Mouse (Mus musculus) heart, embryonic 10.5 days (tissue): ENCODE measurements around the gene Ppfibp1. TPM values are rescaled to one million over a fixed set of nuclear protein-coding genes. Genes with fewer than 3 reads are reported as not detected.

Source experiments
- DNase-seq: peaks from one replicate; pipeline ENCODE4 v3.0.0-alpha.2; 2017; ENCODE audit warnings: low spot score
- H3K27ac ChIP-seq: fragments of 300-500 bp; sonication (generic); 2 replicates; pipeline ENCODE4 v1.5.1; 2016; ENCODE audit warnings: mild to moderate bottlenecking
- H3K27me3 ChIP-seq: fragments of 300-500 bp; sonication (generic); 2 replicates; pipeline ENCODE4 v1.6.1; 2016; ENCODE audit warnings: mild to moderate bottlenecking; ENCODE audit not compliant: poor library complexity, insufficient read depth, severe bottlenecking
- H3K36me3 ChIP-seq: fragments of 300-500 bp; sonication (generic); 2 replicates; pipeline ENCODE4 v1.6.1; 2016; ENCODE audit warnings: mild to moderate bottlenecking, moderate library complexity
- H3K4me1 ChIP-seq: fragments of 300-500 bp; sonication (generic); 2 replicates; pipeline ENCODE4 v1.6.1; 2016; ENCODE audit warnings: mild to moderate bottlenecking
- H3K4me3 ChIP-seq: fragments of 300-500 bp; sonication (generic); 2 replicates; pipeline ENCODE4 v1.5.1; 2016; ENCODE audit warnings: mild to moderate bottlenecking, moderate library complexity
- H3K9me3 ChIP-seq: fragments of 300-500 bp; sonication (generic); 2 replicates; pipeline ENCODE4 v1.6.1; 2016; ENCODE audit warnings: mild to moderate bottlenecking, moderate library complexity
- WGBS: fragments of 180-500 bp; shearing (Covaris S2); methylation state at CpG from one replicate; pipeline ENCODE4 v1.1.7; 2016; 5-methylcytosine and 5-hydroxymethylcytosine counted together
- polyA plus RNA-seq: library from polyadenylated mRNA; unstranded; fragments of >200 nt; fragmentation: Nextera tagmentation; extraction: Ambion mirVana; gene quantifications from 2 replicates; pipeline ENCODE4 v1.2.1, GENCODE M21; 2016

Ppfibp1 gene
- polyA plus RNA-seq, 1 experiment from 2014 or later = 67.3 TPM

DNA sequence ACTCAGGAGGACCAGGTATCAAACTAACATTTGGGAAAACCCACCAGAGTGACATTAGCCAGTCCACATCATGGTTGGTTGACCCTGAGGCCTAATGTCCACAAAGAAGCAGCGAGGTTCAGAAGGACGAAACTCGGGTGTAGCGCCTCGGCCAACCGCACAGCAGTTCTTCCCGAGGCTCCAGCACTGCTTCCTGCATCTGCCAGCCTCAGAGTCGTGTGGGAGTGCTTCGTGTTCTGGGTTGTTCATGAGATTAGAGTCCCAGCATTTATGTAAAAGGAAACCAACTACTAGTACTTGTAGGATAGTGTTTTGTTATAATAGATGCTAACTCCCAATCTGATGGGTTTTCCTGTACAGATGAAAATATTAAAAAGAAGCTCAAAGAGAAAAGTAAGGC, 111.0 kb downstream of the Ppfibp1 start:
- Histone ChIP-seq H3K4me3 (no peak overlapping the region), H3K4me1 (no peaks in the 10 kb centered on the region), H3K27ac (no peak overlapping the region), H3K9me3 (no peaks in the 10 kb centered on the region), H3K36me3 (peaks cover 79% of the 10 kb centered on the region), H3K27me3 (no peaks in the 10 kb centered on the region)
- WGBS = 81% methylated on average over 9 of the region's 9 CpGs
- no peak for DNase-seq

DNA sequence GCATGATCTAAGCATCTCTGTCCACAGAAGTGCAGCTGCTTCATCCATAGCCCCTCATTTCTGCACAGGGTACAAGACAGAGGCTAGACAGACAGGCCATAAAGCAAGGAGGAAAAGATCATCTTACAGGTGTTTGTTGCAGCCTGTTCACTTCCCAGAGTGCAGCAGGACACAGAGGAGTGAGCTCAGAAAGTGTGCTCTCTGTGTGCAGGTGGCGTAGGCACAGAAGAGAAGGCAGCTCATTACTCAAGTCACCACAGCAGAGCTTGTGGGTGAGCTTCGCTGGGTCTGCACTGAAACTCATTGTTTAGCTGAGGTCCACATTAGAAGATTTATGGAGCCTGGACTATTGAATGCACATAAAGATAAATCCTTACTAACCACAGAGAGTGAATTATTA, 111.5 kb downstream of the Ppfibp1 start:
- Histone ChIP-seq H3K4me3 (no peak overlapping the region), H3K27me3 (no peaks in the 10 kb centered on the region), H3K4me1 (no peaks in the 10 kb centered on the region), H3K9me3 (no peaks in the 10 kb centered on the region), H3K27ac (no peak overlapping the region), H3K36me3 (peaks cover 80% of the 10 kb centered on the region)
- 80% methylated on average over 2 of the region's 2 CpGs for WGBS
- DNase-seq = no peak

DNA sequence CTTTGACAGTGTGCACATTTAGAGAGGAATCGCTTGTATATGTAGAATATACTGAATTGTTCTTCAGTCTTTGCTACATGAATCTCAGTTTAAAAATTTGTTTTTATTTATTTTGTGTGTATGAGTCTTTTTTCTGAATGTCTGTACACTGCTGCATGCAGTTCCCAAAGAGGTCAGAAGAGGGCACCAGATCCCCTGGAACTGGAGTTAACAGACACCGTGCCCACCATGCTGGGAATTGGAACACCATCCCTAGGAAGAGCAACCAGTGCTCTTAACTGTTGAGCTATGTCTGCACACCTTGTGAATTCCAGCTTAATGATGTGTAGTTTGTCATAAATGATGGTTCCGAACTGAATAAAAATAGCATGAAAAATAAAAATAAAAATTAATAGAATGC, 119.9 kb downstream of the Ppfibp1 start:
- H3K27me3 ChIP-seq = no peaks in the 10 kb centered on the region
- H3K4me1 ChIP-seq = no peaks in the 10 kb centered on the region
- 66% methylated on average over 3 of the region's 3 CpGs for WGBS
- no peaks in the 10 kb centered on the region for H3K9me3 ChIP-seq
- DNase-seq = no peak
- H3K4me3 ChIP-seq = no peak overlapping the region
- H3K27ac ChIP-seq = no peak overlapping the region
- peaks cover 61% of the 10 kb centered on the region for H3K36me3 ChIP-seq

DNA sequence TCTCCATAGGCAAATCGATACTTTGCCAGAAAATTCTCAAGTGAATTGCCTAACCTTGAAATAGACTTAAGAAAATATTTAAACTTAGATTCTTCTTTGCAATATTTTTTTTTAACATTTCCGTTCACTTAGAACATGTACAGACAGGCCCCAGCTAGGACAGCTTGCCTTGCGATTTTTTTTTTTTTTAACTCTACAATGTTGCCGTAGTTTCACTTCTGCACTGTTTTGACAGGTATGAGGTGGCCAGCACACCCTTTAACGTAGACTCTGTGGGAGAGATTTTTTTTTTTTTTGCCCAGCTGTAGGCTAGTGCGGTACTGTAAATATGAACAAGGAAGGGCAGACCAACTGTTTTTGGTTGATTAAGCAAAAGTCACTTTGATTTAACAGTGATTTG, 122.1 kb downstream of the Ppfibp1 start:
- peaks cover 67% of the 10 kb centered on the region for H3K36me3 ChIP-seq

DNA sequence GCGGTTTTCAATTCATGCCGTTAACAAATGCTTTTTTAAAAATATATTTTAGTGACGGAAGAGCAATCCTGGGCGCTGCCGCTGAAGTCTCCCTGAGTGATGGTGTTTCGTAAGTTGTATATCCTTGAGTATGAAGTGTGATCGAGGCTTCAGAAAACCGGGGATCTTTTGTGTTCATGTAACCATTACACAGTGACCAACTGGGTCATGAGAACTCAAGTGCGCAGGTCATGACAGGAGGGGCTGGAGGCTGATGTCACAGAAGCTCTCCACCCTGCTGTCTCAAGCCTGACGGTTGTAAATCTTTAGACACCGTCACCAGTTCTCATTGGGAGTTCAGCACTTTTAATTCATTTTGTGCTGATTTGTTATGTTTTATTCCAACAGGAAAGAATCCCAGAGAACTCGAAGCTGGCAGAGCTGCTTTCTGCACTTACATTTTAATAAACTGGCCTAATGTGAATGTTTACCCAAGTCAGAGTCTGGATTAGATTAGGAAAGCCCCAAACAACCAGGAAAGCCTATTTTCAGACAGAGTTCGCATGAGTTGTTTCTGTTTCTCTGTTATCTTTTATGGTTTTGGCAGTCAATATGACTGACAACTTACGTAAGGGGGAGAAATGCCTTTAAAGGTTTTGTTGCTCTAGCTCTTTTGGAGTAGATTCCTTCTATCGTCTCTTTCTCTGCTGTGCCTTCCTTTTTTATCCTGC, 122.7 kb downstream of the Ppfibp1 start:
- Histone ChIP-seq H3K36me3 (peaks cover 67% of the 10 kb centered on the region), H3K27ac (no peak overlapping the region), H3K4me3 (no peak overlapping the region), H3K9me3 (no peaks in the 10 kb centered on the region), H3K4me1 (no peaks in the 10 kb centered on the region), H3K27me3 (no peaks in the 10 kb centered on the region)
- WGBS = 87% methylated on average over 15 of the region's 15 CpGs
- peak; percentile 42 for DNase-seq

More for the DNA sequence above, 122.1 kb downstream of the Ppfibp1 start:
- no peaks in the 10 kb centered on the region for H3K4me1 ChIP-seq
- H3K27me3 ChIP-seq = no peaks in the 10 kb centered on the region
- 92% methylated on average over 6 of the region's 6 CpGs for WGBS
- H3K27ac ChIP-seq = no peak overlapping the region
- H3K4me3 ChIP-seq = no peak overlapping the region
- H3K9me3 ChIP-seq = no peaks in the 10 kb centered on the region
- no peak for DNase-seq

DNA sequence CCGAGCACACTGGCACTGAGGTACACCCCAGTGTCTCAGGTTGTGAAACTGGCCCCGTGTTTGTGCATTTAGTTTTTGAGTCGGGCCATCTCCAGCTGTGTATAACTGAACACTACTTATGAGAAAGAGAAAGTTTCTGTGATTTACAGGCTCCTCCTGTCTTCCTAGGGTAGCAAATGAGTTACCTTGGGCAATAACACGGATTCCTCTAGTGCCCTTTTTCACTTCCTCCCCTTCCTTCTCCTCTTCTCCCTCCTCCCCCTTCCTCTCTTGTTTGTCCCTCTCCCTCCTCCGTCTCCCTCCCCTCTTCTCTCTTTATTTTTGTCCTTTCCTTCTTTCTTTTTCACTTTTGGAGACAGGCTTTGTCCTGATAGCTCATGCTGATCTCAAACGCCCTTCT, 123.3 kb downstream of the Ppfibp1 start:
- no peaks in the 10 kb centered on the region for H3K27me3 ChIP-seq
- H3K4me1 ChIP-seq = no peaks in the 10 kb centered on the region
- no peak overlapping the region for H3K4me3 ChIP-seq
- 87% methylated on average over 6 of the region's 6 CpGs for WGBS
- no peaks in the 10 kb centered on the region for H3K9me3 ChIP-seq
- H3K36me3 ChIP-seq = peaks cover 67% of the 10 kb centered on the region
- DNase-seq = no peak
- no peak overlapping the region for H3K27ac ChIP-seq

DNA sequence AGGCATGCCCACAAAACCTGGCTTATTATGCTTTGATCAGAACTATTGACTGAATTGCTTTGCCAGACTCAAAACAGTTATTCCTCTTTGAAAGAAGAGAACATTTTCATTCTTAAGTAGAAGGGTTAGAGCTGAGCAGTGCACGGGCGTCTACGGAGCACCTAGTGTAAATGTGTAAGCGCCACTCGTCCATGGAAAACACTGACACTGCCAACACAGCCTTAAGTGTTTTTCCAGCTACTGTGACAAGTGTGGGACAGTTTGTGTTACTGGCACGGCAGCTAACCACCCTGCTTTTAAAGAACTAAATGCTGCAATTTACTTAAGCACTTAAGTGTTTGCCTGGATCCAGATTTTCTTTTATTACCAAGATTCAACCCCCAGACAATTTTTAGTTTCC, 123.7 kb downstream of the Ppfibp1 start:
- Histone ChIP-seq H3K27ac (no peak overlapping the region), H3K4me3 (no peak overlapping the region), H3K4me1 (no peaks in the 10 kb centered on the region), H3K9me3 (no peaks in the 10 kb centered on the region), H3K27me3 (no peaks in the 10 kb centered on the region), H3K36me3 (peaks cover 67% of the 10 kb centered on the region)
- DNase-seq = no peak
- 77% methylated on average over 6 of the region's 6 CpGs for WGBS

DNA sequence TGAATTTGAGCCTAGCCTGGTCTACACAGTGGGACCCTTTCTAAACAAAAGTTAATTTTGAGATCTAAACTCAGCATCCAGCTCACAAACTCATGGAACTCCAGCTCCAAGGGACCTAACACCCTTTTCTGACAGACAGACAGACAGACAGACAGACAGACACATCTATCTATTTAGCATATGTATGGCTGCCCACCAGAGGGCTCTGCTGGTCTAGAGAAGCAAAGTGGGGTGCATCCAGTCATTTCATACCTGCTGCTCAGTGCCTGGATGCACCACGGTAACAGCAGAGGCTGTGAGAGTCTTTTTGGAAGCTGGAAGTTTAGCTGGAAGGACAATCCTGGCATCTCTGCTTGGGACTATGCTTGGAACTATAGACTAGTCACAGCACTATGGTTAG, 125.3 kb downstream of the Ppfibp1 start:
- 82% methylated on average over 1 of the region's 1 CpGs for WGBS

DNA sequence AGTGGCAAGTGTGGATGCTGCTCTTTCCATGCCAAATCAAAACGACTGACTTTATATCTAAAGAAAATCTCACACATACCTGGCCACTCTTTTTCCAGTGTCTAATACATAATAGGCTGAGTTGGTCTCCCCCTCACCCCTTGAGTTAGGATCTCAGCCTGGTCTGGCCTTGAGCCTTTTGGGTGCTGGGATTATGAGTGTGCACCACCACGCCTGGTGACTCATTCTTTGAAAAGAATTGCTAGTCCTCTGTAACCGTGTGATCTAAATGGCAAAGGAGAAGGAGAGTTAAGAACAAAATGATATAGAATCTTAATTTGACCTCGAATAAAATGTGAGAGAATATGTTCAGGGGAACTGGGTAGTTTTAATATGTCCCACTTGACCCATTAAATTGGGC, 129.6 kb downstream of the Ppfibp1 start:
- H3K4me1 ChIP-seq = no peaks in the 10 kb centered on the region
- no peaks in the 10 kb centered on the region for H3K9me3 ChIP-seq
- H3K36me3 ChIP-seq = peaks cover 91% of the 10 kb centered on the region
- 83% methylated on average over 4 of the region's 4 CpGs for WGBS
- H3K27me3 ChIP-seq = no peaks in the 10 kb centered on the region
- no peak overlapping the region for H3K27ac ChIP-seq
- DNase-seq = no peak
- H3K4me3 ChIP-seq = no peak overlapping the region

More for the DNA sequence above, 125.3 kb downstream of the Ppfibp1 start:
- Histone ChIP-seq H3K4me3 (no peak overlapping the region), H3K36me3 (peaks cover 67% of the 10 kb centered on the region), H3K27ac (no peak overlapping the region), H3K9me3 (no peaks in the 10 kb centered on the region), H3K4me1 (no peaks in the 10 kb centered on the region), H3K27me3 (no peaks in the 10 kb centered on the region)
- no peak for DNase-seq

DNA sequence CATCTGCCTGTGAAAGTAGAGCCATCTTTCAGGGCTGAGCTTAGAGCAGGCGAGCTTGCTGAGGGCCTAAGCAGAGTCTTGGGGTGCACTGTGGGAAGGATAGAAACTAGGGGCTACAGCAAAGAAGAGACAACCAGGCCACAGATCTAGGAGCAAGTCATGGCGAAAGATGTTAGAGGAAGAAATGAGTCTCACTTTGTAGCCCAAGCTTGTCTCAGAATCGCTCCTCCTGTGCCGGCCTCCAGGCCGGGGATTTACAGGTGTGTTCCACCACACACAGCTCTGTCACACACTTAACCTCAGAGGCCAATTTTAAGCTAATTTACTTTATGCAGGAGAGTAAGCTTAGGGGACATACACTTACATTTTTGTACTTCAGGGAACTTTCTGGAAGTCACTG, 130.1 kb downstream of the Ppfibp1 start:
- Histone ChIP-seq H3K27ac (no peak overlapping the region), H3K4me1 (no peaks in the 10 kb centered on the region), H3K9me3 (no peaks in the 10 kb centered on the region), H3K36me3 (peaks cover 92% of the 10 kb centered on the region), H3K4me3 (no peak overlapping the region), H3K27me3 (no peaks in the 10 kb centered on the region)
- 91% methylated on average over 5 of the region's 5 CpGs for WGBS
- no peak for DNase-seq

DNA sequence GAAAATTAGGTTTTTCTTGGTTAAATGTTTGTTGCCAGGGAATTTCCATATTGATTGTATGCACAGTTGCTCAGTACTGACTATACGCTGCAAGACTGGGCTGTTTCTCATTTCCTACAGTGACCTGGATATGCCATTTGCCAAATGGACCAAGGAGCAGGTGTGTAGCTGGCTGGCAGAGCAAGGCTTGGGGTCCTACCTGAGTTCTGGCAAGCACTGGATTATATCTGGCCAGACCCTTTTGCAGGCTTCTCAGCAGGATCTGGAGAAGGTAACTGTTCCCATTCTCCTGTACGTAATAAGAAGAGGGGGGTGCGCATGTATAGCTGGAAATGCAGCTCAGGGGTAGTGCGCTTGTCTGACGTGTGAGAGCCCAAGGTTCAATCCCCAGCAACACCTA, 132.9 kb downstream of the Ppfibp1 start:
- Histone ChIP-seq H3K9me3 (no peaks in the 10 kb centered on the region), H3K4me3 (no peak overlapping the region), H3K36me3 (peaks cover 91% of the 10 kb centered on the region), H3K4me1 (no peaks in the 10 kb centered on the region), H3K27ac (no peak overlapping the region), H3K27me3 (no peaks in the 10 kb centered on the region)
- 95% methylated on average over 5 of the region's 5 CpGs for WGBS
- no peak for DNase-seq

DNA sequence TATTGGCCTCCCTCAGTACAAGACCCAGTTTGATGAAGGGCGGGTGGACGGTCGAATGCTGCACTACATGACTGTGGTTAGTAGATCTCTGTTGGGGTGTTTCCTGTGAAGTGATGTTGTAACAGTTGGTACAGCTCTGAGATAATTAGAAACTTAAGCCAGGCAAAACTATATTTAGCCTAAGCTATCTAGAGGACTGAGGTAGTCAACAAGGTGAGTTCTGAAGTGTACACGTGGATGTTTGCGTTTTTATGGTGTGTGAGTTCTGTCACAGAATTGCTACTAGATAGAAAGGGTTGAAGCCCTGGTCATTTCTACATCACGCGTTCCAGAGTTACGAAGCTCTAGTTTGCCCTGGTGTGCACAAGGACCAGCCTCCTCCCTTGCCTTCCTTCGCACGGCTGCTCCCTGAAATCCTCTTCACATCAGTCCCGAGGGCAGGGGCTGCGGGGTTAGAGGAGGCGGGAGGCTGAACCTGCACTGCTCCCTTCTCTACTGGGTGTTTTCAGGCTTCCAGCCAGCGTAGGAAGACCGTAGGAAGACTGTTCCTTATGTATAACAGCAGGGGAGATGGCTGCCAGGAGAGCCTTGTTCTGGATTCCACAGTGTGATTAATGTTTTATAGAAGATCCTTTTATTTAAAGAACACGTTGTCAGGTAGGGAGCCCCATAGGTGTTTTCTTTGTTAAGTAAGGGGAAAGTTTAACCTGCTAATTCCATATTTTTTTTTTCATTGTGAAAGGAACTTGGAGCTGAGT, 134.3 kb downstream of the Ppfibp1 start:
- Histone ChIP-seq H3K36me3 (peaks cover 92% of the 10 kb centered on the region), H3K4me1 (no peaks in the 10 kb centered on the region), H3K27me3 (no peaks in the 10 kb centered on the region), H3K9me3 (no peaks in the 10 kb centered on the region), H3K27ac (no peak overlapping the region), H3K4me3 (no peak overlapping the region)
- DNase-seq = no peak
- whole genome bisulfite sequencing = 82% methylated on average over 16 of the region's 16 CpGs

DNA sequence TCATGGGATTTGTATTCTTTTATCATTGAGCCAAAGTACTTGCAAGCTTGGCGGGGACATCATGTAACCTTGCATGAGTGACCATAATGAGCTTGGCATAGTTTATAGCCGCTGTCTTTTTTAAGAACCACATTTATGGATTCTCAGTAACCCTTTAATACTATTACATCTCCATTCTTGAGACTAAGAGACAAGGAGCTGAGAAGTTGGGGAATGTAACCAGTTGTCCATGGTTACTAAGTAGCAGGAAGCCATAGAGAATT, 134.8 kb downstream of the Ppfibp1 start:
- no peaks in the 10 kb centered on the region for H3K9me3 ChIP-seq
- no peaks in the 10 kb centered on the region for H3K27me3 ChIP-seq
- H3K27ac ChIP-seq = no peak overlapping the region
- DNase-seq = no peak
- H3K4me1 ChIP-seq = no peaks in the 10 kb centered on the region
- WGBS = 93% methylated on average over 2 of the region's 2 CpGs
- peaks cover 94% of the 10 kb centered on the region for H3K36me3 ChIP-seq
- H3K4me3 ChIP-seq = no peak overlapping the region

DNA sequence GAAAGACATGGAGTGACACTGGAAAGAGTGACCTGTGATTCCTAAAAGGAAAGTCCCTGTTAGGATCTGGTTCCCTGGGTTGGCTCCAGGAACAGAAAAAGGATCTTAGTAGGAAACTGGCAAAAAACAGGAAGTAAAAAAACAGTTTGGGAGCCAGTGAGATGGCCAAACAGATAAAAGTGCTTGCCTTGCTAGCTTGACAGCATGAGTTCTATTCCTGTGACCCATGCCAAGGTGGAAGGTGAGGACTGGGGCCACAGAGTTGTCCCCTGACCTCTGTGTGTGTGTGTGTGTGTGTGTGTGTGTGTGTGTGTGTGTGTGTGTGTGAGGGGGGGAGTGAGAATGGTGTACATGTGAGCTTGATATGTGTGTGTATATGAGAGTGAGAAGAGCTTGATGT, 135.3 kb downstream of the Ppfibp1 start:
- H3K36me3 ChIP-seq = peaks cover 92% of the 10 kb centered on the region

More for the DNA sequence above, 135.3 kb downstream of the Ppfibp1 start:
- H3K9me3 ChIP-seq = no peaks in the 10 kb centered on the region
- H3K27me3 ChIP-seq = no peaks in the 10 kb centered on the region
- no peak overlapping the region for H3K27ac ChIP-seq
- no peak overlapping the region for H3K4me3 ChIP-seq
- no peak for DNase-seq
- H3K4me1 ChIP-seq = no peaks in the 10 kb centered on the region
